Mouse (Mus musculus) liver, postnatal 0 days (tissue): ENCODE measurements around the gene Lingo2.

Experiments used
- CTCF ChIP-seq: sonication (generic); IDR thresholded peaks from 2 replicates; pipeline ENCODE4 v1.5.1; 2016; ENCODE audit warnings: antibody characterized with exemption, low read depth
- EP300 ChIP-seq: IDR thresholded peaks from 2 replicates; pipeline ENCODE4 v1.6.1; 2016; ENCODE audit warnings: antibody characterized with exemption, low read depth, mild to moderate bottlenecking

GRCm38 (mm10) chr4:35986012-35986411 is 965.5 kb downstream of the Lingo2 start:
- TF ChIP-seq CTCF (no peak), EP300 (no peak)
